Mouse (Mus musculus) adrenal gland, adult (tissue): ENCODE results near the gene Dnaaf1.
A peak's percentile ranks its signal among the peaks of the same experiment; 100 is the strongest.

Experiments used
- DNase-seq, 2 experiments: peaks; one replicate each; pipeline ENCODE4 v3.0.0; 2022 to 2023; ENCODE audit warnings: low spot score in 1 of 2; ENCODE audit not compliant: inconsistent age in 2 of 2

Gene Dnaaf1

DNA sequence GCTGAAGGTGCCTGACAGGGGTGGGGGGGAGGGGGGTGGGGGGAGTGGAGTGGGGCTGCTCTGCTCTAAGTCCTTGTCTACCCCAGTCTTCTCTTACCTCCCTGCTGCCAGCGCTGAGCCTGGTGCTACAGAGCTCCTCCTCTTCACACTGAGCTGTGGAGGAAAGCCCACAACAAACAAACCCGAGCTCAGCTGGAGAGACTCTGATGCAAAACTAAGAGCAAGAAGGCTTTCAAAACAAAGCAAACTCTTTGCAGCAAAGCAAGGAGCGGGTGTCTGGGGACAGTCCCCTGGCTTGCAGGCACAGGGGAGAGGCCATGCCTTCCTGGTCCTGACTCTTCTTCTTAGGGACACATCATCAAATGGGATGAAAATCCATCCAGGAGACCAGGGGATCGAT, 5.2 kb upstream of the Dnaaf1 start:
- no peak for DNase-seq

DNA sequence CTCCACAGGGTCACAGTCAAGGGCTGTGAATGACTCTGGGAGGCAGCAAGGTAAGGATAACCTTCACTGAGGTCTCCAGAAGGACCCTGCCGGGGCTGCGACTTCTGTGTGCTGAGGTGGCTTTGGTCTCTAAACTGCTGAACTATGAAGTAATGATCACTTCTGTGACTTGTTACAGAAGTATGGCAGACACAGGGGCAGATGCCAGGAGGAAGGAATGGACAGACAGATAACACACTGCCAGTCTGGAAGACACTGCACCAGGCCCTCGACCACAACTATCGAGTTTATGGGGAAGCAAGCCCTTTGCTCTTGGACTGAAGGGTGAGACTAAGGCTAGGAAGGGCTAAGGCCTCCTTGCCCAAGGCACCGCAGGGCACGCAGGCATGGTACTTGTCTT, 3.9 kb upstream of the Dnaaf1 start:
- DNase-seq = peak in 1 of 2 experiments; percentile 51

DNA sequence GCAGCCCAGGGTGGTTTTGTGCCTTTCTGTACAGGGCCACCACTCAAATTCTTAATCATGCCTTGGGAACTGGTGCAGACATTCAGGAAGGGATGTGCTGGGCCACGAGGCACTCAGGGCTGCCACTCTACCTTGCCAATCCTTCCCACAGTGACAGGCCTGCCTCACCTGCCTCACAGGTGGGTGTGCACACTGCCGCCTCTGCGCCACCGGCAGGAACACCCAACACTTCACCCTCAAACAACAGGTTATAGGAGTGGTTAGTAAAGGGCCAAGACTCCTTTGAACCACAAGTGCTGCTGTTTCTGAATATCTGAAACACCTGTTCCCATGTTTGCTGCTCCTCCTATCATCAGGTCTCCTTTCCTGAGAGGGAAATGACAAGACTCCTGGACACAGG, 2.6 kb upstream of the Dnaaf1 start:
- no peak for DNase-seq

DNA sequence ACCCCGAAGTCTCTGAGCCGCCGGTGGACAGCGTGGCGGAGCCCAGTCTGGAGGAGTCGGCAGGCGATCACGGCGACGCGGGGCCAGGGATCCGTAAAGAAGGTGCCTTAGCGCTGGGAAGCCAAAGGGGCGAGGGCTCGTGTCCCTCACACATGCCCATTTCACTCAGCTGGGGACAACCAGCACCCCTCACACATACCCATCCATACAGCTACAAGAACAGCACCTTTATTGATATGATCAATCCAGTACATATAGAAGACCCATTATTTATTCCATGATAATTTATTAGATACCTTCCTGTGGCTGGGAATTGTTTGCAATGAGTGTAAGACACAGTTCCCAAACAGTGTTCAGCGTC, 311 bp downstream of the Dnaaf1 start:
- DNase-seq = no peak

DNA sequence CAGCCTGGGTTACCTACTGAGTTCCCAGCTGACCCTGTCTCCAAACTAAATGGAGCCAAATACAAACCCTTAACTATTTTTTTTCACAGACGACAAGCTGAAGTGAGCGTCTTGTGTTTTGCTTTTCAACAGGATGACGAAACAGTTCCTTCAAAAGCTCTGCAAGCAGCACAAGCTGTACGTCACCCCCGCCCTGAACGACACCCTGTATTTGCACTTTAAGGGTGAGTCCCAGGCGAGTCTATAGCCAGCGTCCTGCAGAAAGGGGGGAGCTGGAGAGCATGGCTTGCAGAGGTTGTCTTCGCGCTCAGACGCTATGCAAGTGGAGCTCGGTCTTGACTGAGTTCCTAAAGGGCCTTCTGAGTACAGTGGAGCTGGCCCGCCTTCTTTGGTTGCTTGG, 4.1 kb downstream of the Dnaaf1 start:
- no peak for DNase-seq

DNA sequence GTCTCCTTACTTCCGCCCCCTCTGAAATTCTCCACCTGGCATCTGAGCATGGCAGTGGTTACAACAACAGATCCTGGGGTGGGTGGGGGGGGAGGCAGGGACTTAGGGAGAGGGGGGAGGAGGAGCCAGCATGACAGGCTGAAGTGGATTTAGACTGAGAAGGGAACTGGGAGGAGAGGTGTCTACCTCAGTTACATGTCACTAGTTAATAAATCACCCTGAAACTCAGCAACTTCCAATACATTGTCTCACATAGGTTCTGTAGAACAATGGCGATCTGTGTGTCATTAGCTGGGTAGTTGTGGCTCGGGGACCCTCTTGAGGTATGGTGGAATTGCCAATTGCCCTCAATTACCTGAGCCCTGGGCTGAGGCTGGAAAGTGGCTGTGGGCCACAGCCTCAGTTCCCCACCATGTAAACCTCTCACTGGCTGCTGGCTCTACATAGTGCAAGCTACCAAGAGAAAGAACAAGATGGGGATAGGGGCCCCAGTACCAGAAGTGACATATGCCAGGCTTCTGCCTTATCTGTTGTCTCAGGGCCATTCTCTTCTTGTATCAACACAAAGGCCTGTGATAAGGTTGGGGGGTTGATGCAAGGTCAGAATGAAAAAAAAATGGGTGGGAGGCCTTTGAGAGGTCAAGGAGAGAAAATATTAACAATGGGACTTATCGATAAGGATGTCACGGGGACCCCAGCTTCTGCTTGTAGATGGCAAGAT, 5.6 kb downstream of the Dnaaf1 start:
- DNase-seq = no peak

DNA sequence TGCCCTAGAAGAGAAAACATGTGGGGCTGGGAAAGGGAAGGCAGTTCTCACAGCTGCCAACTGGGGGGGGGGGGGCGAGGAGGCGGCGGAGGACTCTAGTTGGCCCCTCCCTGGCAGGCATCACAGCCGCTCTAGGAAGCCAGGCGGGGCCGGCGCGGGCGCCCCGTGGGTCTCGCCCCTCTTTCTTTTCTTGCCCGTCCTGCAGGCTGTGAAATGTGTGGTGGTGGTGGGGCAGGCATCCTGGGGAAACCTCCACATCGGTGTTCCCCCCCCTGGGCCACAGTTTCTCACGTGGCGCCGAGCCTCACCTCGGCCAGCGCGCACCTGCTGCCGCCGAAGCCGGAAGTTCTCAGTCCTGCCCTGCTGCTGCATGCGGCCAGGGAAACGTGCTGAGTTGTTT, 10.9 kb downstream of the Dnaaf1 start:
- no peak for DNase-seq

DNA sequence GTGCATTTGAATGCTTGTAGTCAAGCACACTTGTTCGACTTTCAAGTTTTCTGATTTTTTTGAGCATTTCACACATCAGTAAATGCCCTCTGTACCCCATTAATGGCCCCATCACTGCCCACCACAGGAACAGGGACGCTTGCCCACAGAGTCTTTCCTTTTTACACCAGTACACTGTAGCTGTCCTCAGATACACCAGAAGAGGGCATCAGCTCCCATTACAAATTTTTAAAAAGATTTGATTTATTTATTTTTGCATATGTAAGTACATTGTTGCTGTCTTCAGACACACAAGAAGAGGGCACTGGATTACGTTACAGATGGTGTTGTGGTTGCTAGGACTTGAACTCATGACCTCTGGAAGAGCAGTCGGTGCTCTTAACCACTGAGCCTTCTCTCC, 13.3 kb downstream of the Dnaaf1 start:
- DNase-seq = no peak

DNA sequence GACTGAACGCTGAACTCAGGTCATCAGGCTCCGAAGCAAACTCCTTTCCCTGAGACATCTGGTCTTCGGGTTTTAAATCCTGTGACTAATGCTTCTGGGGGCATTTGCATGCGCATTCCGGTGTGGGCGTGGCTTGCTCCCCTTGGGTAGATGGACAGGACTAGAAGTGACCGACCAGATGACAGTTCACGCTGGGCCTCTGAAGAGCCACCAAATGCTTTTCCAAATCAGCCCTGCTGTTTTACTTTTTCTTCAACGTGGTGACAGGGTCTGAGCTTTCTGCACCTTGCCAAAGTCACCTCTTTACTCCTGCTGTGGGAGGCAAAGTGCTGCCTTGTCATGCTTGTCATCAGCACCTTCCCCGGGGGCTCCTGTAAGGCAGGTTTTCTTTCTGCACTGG, 13.8 kb downstream of the Dnaaf1 start:
- no peak for DNase-seq

DNA sequence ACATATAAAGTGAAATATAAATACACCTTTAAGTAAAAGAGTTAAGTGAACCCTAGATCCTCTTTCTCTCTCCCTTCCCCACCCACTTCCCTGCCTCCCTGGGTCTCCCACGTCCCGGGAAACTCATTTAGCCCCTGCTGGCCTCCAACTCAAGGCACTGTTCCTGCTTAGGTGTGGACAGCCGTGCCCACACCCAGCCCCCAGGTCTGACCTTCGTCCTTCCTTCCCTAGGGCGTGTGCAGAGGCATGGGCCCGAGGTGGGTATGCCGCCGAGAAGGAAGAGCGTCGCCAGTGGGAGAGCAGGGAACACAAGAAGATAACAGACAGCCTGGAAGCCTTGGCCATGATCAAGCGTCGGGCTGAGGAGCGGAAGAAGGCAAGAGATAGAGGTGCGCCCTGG, 15.3 kb downstream of the Dnaaf1 start:
- no peak for DNase-seq

DNA sequence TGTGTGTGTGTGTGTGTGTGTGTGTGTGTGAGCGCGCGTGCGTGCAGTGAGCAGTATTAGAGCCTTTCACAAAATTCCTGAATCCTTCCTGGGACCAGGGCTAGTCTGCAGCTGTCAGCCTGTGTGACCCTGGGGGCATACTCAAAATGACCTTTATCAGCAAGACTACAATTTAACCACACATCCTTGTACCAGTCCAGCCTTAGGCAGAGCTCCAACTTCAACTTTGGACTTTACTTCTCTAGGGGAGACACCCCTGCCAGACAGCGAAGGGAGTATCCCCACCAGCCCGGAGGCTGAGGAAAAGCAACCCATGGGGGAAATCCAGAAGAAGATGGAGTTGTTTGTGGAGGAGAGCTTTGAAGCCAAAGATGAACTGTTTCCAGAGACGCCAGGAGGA, 16.4 kb downstream of the Dnaaf1 start:
- no peak for DNase-seq

DNA sequence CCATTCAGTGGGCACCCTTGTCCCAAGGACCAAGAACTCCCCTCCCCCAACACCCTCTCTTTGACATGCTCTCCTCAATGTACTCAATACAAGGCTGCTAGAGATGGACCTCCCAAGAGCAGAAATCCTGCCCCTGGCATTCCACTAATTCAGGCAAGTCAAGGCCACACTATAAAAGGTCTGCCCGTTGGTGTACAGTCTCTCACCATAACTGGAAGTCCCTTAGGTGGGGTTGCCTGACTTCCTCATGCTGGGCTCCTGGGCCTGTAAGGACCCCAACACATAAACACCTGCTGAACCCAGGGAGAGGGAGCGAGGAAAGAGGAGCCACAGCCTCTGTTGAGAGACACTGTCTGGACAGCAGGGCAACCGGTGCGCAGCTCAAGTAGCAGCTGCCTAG, 28.7 kb downstream of the Dnaaf1 start:
- DNase-seq = peak in 1 of 2 experiments; percentile 74

DNA sequence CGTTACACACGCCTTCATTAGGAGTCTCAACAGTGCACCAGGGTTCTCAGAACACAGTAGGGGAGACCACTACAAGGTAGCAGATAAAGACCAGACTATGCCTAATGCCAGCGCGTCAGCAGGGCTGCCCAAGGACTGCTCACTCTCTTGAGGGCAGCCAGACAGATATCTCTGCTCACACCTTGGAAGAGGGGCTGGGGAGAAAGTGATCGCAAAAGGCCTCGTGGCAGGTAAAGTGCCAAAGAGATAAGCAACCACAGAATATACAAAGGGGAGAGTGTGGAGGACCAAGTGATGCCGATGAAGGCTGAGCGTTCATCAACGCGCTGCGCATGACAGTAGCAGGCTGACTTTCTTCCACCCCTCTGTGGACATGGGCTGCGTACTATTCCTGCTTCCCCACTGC, 29.4 kb downstream of the Dnaaf1 start:
- peak in 1 of 2 experiments; percentile 75 for DNase-seq

DNA sequence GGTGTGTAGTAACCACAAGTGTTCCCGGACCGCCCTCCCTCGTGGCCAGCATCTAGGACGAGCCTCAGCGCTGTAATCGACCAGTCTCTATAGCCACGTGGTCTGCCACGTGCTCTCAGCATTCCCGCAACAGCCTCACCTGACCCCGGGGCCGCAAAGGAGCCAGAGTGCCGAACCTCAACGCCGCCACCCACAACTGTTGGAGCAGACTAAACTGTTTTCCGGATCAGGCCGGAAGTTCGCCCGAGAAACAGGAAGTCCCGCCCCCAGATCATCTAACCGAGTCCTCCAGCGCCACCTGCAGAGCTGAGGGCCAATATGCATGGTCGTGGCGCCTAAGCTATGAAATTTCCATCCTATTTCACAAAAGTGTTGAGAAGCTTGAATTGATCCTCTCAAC, 30.0 kb downstream of the Dnaaf1 start, which contains the start of gene Taf1c:
Gene Taf1c (minus strand): TSS at position 227 of the 400 bp plus-strand sequence.
- DNase-seq = peak; percentile 92 to 98

DNA sequence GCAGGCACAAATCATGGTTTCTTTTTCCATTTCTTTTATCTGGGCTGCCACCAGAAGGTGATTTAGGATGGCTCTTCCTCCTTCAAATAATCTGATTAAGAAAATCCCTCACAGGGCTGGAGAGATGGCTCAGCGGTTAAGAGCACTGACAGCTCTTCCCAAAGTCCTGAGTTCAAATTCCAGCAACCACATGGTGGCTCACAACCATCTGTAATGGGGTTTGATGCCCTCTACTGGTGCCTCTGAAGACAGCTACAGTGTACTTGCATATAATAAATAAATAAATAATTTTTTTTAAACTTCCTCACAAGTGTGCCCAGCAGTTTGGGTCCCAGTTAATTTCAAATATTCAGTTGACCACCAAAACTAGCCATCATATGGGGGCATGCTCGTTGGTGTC, 31.2 kb downstream of the Dnaaf1 start:
- no peak for DNase-seq

DNA sequence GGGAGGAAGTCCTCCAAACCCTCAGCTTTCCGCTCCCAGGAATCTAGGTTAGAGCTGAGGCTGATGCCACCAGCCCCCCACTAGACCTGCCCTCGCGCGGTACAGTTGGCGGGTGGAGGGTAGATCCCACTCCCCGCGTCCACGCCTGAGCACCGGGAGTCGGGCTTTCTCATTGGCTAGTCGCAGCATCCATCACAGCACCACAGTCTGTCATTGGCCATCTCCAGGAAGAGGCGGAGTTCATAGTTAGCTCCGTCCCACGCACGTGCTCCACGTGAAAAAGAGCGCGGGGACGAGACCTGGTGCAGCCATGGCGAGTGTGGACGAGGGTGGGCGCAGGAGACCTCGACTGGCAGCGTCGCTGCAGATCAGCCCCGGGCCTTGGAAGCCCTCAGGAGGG, 37.4 kb downstream of the Dnaaf1 start, which contains the start of gene Adad2:
Gene Adad2 (plus strand): TSS at position 277 of the 400 bp plus-strand sequence.
- DNase-seq = no peak

DNA sequence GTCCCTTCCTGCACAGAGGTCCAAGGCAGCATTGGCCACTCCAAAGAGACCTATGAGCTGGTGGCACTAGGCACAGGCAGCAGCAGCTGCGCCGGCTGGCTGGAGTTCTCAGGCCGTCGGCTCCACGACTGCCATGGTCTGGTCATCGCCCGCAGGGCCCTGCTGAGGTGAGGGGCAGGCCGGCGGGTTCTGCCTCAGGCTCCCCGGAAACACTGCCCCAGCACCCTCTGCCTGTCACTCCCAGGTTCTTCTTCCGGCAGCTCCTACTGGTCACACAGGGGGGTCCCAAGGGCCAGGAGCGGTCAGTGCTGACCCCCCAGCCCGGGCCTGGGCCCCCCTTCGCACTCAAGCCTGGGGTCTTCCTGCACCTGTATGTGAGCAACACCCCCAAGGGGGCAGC, 40.1 kb downstream of the Dnaaf1 start:
- no peak for DNase-seq

DNA sequence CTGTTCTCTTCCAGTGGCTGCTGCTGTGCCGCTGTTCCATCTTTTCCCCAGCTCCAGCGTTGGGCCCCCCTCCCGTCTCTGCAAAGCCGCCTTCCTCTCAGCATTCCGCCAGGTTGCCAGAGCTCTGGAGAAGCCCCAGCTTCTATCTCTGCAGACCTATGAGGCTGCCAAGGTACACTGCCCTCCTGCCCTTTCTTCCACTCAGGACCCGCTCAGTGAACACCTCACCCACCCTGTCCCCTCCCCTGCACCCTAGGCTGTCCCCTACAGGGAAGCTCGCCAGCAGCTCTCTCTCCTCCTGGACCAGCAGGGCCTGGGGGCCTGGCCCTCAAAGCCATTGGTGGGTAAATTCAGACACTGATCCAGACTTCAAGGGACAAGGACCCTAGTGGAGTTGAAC, 41.3 kb downstream of the Dnaaf1 start:
- DNase-seq = no peak

DNA sequence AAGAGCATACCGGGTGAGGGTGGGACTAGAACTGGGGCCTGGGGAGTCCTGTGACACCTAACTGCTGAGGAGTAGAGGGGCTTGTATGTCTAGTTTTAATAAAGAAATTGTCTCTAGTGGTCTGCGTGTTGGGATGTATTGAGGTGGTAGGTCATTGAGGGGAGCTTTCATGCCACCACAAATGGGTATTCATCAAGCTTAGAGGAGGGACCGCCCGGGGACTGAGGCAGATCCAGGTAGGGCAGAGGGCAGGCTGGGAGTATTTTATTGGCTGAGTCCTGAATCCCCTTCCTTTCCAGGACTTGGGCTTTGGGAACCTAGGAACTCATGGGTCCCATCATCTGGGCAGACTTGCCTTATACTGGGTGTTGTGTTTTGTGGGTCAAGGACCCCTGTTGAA, 41.8 kb downstream of the Dnaaf1 start:
- no peak for DNase-seq

DNA sequence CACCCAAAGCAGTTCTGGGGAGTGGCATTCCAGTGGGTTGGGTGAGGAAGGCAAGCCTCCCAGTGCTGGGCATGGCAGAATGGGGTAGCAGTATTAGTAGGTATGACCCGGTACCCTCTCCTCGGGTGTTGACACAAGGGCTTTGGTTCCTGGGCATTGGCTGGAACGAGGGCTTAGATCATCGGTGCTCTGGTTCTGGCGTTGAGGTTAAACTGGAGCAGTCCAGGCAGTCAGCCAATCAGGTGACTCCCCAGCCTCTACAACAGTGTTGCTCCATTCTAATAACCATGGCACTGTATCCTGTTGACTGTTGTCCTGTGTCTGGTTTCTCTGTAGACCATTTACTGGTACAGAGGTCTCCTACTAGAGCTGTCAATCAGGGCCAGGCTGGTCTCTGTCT, 42.6 kb downstream of the Dnaaf1 start:
- DNase-seq = peak in 1 of 2 experiments; percentile 55

DNA sequence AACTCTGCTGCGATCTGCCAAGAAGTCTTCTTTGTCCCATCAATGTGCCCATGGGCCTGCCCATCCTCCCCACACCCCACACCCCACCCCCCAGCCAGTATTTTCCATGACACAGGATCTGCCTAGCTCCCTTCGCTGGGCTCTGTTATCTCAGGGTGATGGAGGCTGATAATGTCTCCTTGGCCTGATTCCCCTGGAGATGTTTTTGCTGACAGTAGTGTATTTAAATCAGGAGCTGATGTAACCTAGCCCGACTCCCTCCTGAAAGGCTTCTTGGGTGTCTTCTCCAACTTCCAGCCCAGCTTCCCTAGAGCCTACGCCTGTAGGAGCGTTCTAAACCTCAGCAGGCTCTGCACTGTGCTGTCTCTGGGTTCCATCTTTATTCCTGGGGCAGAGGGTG, 43.9 kb downstream of the Dnaaf1 start:
- DNase-seq = peak in 1 of 2 experiments; percentile 68

DNA sequence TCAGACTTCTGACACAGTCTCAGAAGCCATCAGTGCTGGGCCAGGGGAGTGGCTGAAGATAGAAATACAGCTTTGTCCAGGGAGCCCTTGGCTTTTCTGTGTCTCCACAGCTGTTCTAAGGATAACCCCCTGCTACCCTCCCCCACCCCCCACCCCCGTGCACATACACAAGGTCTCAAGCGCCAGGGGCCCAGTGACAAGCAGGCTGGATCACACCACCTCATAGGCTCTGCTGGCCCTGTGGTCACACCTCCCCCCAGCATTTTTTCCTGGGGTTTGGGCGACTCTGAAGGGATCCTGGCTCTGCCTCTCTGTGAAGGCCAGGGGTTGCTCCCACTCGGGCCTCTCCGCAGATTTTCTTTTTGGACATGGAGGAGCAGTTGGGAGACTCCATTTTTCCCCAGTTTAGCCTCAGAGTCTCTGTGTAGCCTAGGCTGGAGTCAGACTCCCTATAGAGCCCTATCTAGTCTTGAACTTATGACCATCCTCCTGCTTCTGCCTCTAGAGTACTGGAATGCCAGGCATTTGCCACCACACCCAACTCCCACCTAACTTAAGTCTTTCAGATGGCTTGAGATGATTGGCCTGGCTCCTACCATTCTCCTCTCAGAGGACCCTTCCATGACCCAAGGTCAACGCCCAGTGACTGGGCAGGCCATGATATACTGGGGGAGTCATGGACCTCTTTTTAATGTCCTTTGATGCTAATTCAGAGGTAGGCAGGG, 45.2 kb downstream of the Dnaaf1 start:
- no peak for DNase-seq
